Mouse (Mus musculus) myocyte (in vitro differentiated cells): ENCODE results near the gene Tlr9.

Experiments
- POLR2A ChIP-seq: IDR thresholded peaks from one replicate; pipeline ENCODE4 v1.6.1; 2011; ENCODE audit warnings: low read depth, mild to moderate bottlenecking, control low read depth, moderate library complexity; ENCODE audit not compliant: insufficient read length
- POLR2AphosphoS2 ChIP-seq: IDR thresholded peaks from one replicate; pipeline ENCODE4 v1.6.1; 2011; ENCODE audit warnings: low read depth, control low read depth; ENCODE audit not compliant: insufficient read length
- USF1 ChIP-seq: IDR thresholded peaks from one replicate; pipeline ENCODE4 v1.6.1; 2011; ENCODE audit warnings: low read depth, mild to moderate bottlenecking, control low read depth, moderate library complexity

DNA sequence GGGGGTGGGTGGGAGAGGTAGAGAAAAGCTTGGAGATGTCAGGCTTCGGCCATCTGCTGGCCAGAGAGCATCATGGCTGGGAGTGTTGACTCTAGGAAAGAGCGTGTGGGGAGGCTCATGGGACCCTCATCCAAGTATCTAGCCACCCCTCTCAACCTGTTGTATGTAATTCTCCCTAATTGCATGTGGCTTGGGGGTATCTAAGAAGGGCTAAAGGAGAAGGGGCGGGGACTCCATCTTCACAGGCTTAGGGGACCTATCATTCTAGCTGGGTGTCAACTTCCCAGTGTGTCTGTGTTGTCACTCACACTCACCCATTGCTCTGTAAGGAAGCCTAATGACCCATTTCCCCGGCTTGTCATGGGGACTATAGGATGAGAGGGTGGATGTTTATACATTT is 9.4 kb downstream of the Tlr9 start:
- TF ChIP-seq POLR2A: no peak
- TF ChIP-seq USF1: no peak
- TF ChIP-seq POLR2AphosphoS2: no peak
